Mouse (Mus musculus) ES-E14 (cell line): ENCODE measurements around the gene Dock10.

ENCODE experiments used
- CHD2 ChIP-seq: IDR thresholded peaks from 2 replicates; pipeline ENCODE4 v1.6.1; 2014; ENCODE audit warnings: mild to moderate bottlenecking, low read depth, low read length, inconsistent platforms
- MAFK ChIP-seq: IDR thresholded peaks from 2 replicates; pipeline ENCODE4 v1.6.1; 2014; ENCODE audit warnings: mild to moderate bottlenecking, low read depth, low read length, inconsistent platforms; ENCODE audit not compliant: insufficient read depth

GRCm38 (mm10) chr1:80643866-80644451 lies 114.4 kb downstream of the Dock10 start:
- TF ChIP-seq CHD2: no peak
- TF ChIP-seq MAFK: no peak
